Mouse (Mus musculus): ENCODE measurements around the gene Mov10l1.

GRCm38 (mm10) chr15:89103921-89104320 is 121.2 kb downstream of the Mov10l1 start:
- no peak for TF ChIP-seq CTCF (IDR thresholded peaks at IDR 0.05; ENCODE audit: insufficient read depth, low read length)
- TF ChIP-seq POLR2A (IDR thresholded peaks at IDR 0.05; ENCODE audit: borderline replicate concordance, extremely low read depth, low read depth, low read length) = no peak

All from lung, adult 2 months (tissue).